In genomic region chr1:172523699-172524101, GRCm38 (mm10) we compare ENCODE assay signal across 16 mouse cellular contexts. TPM values are rescaled to one million over a fixed set of nuclear protein-coding genes. Genes with fewer than 3 reads are reported as not detected.
DNase-seq lines count a peak whose midpoint lies in the region; ATAC-seq lines count a peak whose summit lies in the region.
"Had no signal": no experiment of that assay in that cellular context is flagged by ENCODE, and none has a peak within 500 bp of the region (broad histone marks: within the 10 kb centered on the region; RNA-seq: fewer than 3 reads in every experiment).

No protein-coding gene starts in this region.

- DNase-seq in kidney, postnatal 10 days, result peak; percentile 67
- no peak for DNase-seq in kidney, adult 8-10 months
- DNase-seq in heart, postnatal 10 days, result peak; percentile 61 to 62
- DNase-seq in lung, postnatal 25 days (ENCODE audit: low spot score), result peak; percentile 76
- no peak for DNase-seq in ovary, postnatal 36 days (ENCODE audit: low spot score)
- no peak for DNase-seq in cerebellum, adult 11-12 months
- DNase-seq: cerebellum, postnatal 10 days had no signal

- intact Hi-C loops in heart, postnatal 10 days (cut with DNase I), result no loop called here

- ATAC-seq in megakaryocyte, adult 5-6 weeks (ENCODE audit: poor library complexity, severe bottlenecking), result no peak
- ATAC-seq: intestine, postnatal 0 days had no signal

- no peak overlapping the region for H3K4me3 ChIP-seq in brown adipose tissue, adult 24 weeks (ENCODE audit: insufficient read depth, low read depth, low read length)
- H3K4me3 ChIP-seq: forebrain, embryonic 10.5 days; hindbrain, embryonic 10.5 days had no signal

- peaks cover 28% of the 10 kb centered on the region for H3K4me1 ChIP-seq in brown adipose tissue, adult 24 weeks (ENCODE audit: control insufficient read depth, insufficient read depth, insufficient read length, low read length)

- H3K27ac ChIP-seq in brown adipose tissue, adult 24 weeks (replicated peaks; ENCODE audit: low read depth, low read length), result peak overlapping the region; percentile 19
- H3K27ac ChIP-seq: forebrain, embryonic 10.5 days; hindbrain, embryonic 10.5 days had no signal

RNA-seq across cellular contexts. Expression of gene Cfap45, which starts 3.1 kb away (rescaled TPM):
- not detected in 2 replicates for polyA plus RNA-seq in brown adipose tissue, adult 24 weeks (2012; ENCODE audit: insufficient read depth, insufficient read length, missing spikeins)
- total RNA-seq in heart, postnatal 10 days (2021), result 1 to 10 TPM; 1.8 to 2.8 TPM
- total RNA-seq in megakaryocyte, adult 5-6 weeks (2015), result not detected in 2 replicates
- 0.11 TPM in 1 of 2 replicates, not detected in the other for total RNA-seq in megakaryocyte, adult 5-6 weeks (2017)
- total RNA-seq: megakaryocyte progenitor cell, adult 5-6 weeks had no signal

RNA-seq across cellular contexts. Expression of gene Tagln2, which starts 23.9 kb away (rescaled TPM):
- polyA plus RNA-seq in brown adipose tissue, adult 24 weeks (2012; ENCODE audit: insufficient read depth, insufficient read length, missing spikeins), result 26.2 and 29.3 TPM in 2 replicates
- total RNA-seq in heart, postnatal 10 days (2021), result 100 to 1,000 TPM; 173 to 178 TPM
- 667 and 741 TPM in 2 replicates for total RNA-seq in megakaryocyte, adult 5-6 weeks (2015)
- 334 and 340 TPM in 2 replicates for total RNA-seq in megakaryocyte, adult 5-6 weeks (2017)

RNA-seq across cellular contexts. Expression of gene Vsig8, which starts 32.0 kb away (rescaled TPM):
- not detected in 2 replicates for polyA plus RNA-seq in brown adipose tissue, adult 24 weeks (2012; ENCODE audit: insufficient read depth, insufficient read length, missing spikeins)
- total RNA-seq in heart, postnatal 10 days (2021), result under 1 TPM in 1 of 2 experiments, not detected in 1; 0.24 TPM
- total RNA-seq in megakaryocyte, adult 5-6 weeks (2015), result not detected in 2 replicates
- not detected in 2 replicates for total RNA-seq in megakaryocyte, adult 5-6 weeks (2017)
- total RNA-seq: megakaryocyte progenitor cell, adult 5-6 weeks; neutrophil, adult 5-6 weeks had no signal
- polyA plus RNA-seq: embryonic facial prominence, embryonic 11.5 days; forebrain, embryonic 10.5 days; hindbrain, embryonic 10.5 days had no signal

RNA-seq across cellular contexts. Expression of gene Igsf9, which starts 42.1 kb away (rescaled TPM):
- polyA plus RNA-seq in brown adipose tissue, adult 24 weeks (2012; ENCODE audit: insufficient read depth, insufficient read length, missing spikeins), result 0.96 TPM in 1 of 2 replicates, not detected in the other
- total RNA-seq in heart, postnatal 10 days (2021), result 1 to 10 TPM; 1.0 to 1.4 TPM
- total RNA-seq in megakaryocyte, adult 5-6 weeks (2015), result 0.20 and 1.9 TPM in 2 replicates
- 0.16 TPM in 1 of 2 replicates, not detected in the other for total RNA-seq in megakaryocyte, adult 5-6 weeks (2017)

RNA-seq across cellular contexts. Expression of gene Slamf9, which starts 48.5 kb away (rescaled TPM):
- polyA plus RNA-seq in brown adipose tissue, adult 24 weeks (2012; ENCODE audit: insufficient read depth, insufficient read length, missing spikeins), result 3.5 and 4.5 TPM in 2 replicates
- total RNA-seq in heart, postnatal 10 days (2021), result 1 to 10 TPM; 1.3 to 1.4 TPM
- 2.3 and 3.1 TPM in 2 replicates for total RNA-seq in megakaryocyte, adult 5-6 weeks (2015)
- 0.11 and 1.5 TPM in 2 replicates for total RNA-seq in megakaryocyte, adult 5-6 weeks (2017)
- total RNA-seq: layer of hippocampus, postnatal 14 days had no signal
- polyA plus RNA-seq: forebrain, embryonic 10.5 days; hindbrain, embryonic 10.5 days had no signal

Comparison
In these comparisons a context has a peak if more than half of its experiments do, and no peak if none do; other contexts are left out.
1. DNase-seq: peak in kidney, postnatal 10 days (single experiment), heart, postnatal 10 days (2 of 2) and lung, postnatal 25 days (single experiment); none in kidney, adult 8-10 months (0 of 2), ovary, postnatal 36 days (single experiment) and cerebellum, adult 11-12 months (single experiment).